Mouse (Mus musculus): Measurements from ENCODE around the gene Prss57.

DNA sequence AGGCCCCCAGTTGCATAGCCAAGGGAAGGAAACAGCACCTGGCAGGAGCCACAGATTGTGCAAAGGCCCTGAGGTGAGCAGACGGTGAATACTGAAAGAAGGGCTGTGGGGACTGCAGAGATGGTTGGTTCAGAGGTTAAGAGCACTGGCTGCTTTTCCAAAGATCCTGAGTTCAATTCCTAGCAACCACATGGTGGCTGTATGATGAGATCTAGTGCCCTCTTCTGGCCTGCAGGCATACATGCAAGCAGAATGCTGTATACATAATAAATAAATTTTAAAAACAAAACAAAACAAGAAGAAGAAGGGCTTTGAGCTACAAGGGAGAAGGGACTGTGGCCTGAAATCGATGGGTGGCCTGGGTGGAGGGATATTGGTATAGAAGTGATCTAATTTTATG is 26.4 kb upstream of the Prss57 start:
- peak; percentile 42 for TF ChIP-seq CTCF (conservative IDR thresholded peaks at IDR 0.05; ENCODE audit: low read length)
- no peak for TF ChIP-seq POU5F1 (IDR thresholded peaks at IDR 0.05; ENCODE audit: borderline replicate concordance, low read length)
- no peak for TF ChIP-seq NANOG (IDR thresholded peaks at IDR 0.05; ENCODE audit: borderline replicate concordance, low read length)
